Mouse (Mus musculus): ENCODE data around the gene Cdkn2aip. TPM values are rescaled to one million over a fixed set of nuclear protein-coding genes. Genes with fewer than 3 reads are reported as not detected.

Gene Cdkn2aip
- polyA plus RNA-seq (2017; shearing (Covaris generic)) = 89.2 TPM

DNA sequence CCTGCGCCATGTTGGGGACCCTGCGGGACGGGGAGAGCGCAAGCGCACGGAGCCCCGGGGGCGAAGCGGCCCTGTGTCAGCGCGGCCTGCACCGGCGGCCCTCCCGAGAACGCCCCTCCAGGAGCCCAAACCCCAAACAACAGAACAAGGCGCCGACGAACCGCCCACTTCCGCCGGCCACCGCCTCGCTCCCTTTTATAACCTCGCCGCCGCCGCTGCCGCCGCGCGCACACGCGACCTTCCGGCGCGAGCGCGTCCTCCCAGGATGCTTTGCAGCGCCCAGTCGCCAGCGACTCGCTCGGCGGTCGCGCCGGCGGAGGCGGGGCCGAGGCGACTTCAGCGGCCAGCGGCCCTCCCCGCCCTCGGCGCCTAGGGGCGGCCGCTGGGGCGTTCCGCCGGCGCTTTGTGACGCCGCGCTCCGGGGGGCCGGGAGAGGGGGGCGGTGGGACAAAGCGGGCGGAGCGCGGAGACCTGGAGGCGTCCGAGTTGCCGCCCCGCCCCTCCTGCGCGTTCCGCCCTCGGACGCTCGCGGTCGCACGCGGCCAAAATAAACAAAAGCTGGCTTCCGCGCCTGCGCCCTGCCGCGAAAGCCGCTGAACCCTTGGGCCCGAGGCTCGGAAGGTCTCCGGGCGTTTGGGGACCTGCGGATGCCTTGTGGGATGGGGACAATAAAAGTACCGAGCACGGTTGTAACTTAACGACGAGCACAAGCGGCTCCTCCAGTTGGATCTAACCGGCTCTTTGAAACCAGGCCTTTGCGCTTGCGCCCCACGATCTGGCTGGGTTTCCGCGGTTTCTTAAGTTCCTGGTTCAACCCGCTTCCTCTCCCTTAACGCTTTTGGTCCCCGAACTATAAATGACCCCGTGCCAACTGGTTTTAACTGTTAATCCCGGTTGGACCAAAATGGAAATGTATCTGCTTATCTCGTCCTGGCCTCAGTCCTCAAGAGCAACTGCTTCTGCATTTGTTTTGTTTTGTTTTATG, at the start of gene Cdkn2aip:
Cdkn2aip (minus strand) TSS at position 172 of the 985 bp plus-strand sequence.

DNA sequence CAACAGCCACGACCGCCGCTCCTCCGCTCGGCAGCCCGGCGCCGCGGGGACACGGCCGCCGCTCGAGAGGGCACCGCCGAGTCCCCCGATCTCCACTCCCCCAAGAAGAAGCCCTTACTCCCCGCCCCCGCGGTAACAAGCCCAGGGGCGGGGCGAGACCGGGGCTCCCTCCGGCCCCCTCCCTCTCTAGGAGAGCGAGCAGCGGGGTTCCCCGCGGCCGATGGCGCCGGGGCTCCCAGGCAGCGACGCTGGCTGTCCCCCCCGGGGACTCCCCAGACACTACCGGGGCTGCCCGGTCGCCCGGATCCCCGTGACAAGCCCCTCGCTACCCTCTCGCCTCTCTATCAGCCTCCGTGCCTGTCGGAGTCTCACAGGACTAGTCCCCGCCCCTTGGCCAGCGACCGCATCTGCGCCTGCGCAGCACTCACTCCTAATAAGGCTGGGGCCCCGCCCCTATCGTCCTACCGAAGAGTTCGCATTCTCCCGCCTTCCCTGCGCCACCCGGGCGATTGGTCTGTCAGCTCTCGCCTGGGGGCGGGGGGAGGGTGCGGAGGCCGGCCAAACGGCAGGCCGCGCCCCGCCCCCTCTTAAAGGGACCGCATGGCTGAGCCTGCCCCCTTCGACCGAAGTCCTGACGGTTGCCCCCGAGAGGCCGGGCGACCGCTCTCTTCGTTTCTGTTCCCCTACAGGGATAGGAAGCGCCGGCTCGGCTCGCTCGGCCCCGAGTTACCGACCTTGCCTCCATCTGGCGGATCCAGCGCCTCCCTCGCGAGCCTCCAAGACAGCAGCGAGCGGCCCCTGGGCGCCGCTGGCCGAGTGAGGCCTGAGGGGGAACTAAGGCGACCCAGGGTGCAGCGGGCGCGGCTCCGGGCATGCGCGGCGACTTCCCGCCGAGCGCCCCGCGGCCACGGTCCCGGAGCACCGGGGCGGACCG, 38.7 kb downstream of the Cdkn2aip start, which contains the start of gene Ing2:
Ing2 (minus strand) TSS at position 780 of the 934 bp plus-strand sequence.

Other genes starting within 250 kb of the Cdkn2aip start
- gene Trappc11, start 180.5 kb downstream of the Cdkn2aip start, polyA plus RNA-seq (2017; shearing (Covaris generic)) = 38.4 TPM
- 31.6 TPM for gene Rwdd4a, start 180.3 kb downstream of the Cdkn2aip start, polyA plus RNA-seq (2017; shearing (Covaris generic))
- gene Ing2, start 38.4 kb downstream of the Cdkn2aip start, polyA plus RNA-seq (2017; shearing (Covaris generic)) = 56.9 TPM
- not detected for gene Cldn24, start 108.2 kb upstream of the Cdkn2aip start, polyA plus RNA-seq (2017; shearing (Covaris generic))
- gene Cldn22, start 110.5 kb upstream of the Cdkn2aip start, polyA plus RNA-seq (2017; shearing (Covaris generic)) = not detected